Mouse (Mus musculus) megakaryocyte, embryonic 14.5 days (primary cell): ENCODE data around the gene Slc3a2. TPM values are rescaled to one million over a fixed set of nuclear protein-coding genes. Genes with fewer than 3 reads are reported as not detected.
"Not testable (repeated sequence)": the region's sequence is repeated elsewhere in the genome, so short reads cannot be mapped to it uniquely, and the experiment has no call there.

Experiments used
- H3K27me3 ChIP-seq: replicated peaks from 2 replicates; pipeline ENCODE3; 2012; ENCODE audit warnings: inconsistent platforms
- H3K36me3 ChIP-seq: replicated peaks from 2 replicates; pipeline ENCODE3; 2012; ENCODE audit warnings: low read length, inconsistent platforms, mixed read lengths
- H3K4me1 ChIP-seq: 2 replicates; pipeline ENCODE4 v1.6.1; 2012; ENCODE audit warnings: inconsistent platforms
- H3K4me3 ChIP-seq: replicated peaks from 2 replicates; pipeline ENCODE3; 2012; ENCODE audit warnings: moderate library complexity, mild to moderate bottlenecking, inconsistent platforms
- H3K9me3 ChIP-seq: 2 replicates; pipeline ENCODE4 v1.6.1; 2012; ENCODE audit warnings: inconsistent platforms
- FLI1 ChIP-seq: IDR thresholded peaks from 2 replicates; pipeline ENCODE4 v1.6.1; 2012; ENCODE audit warnings: low read length, inconsistent platforms, mixed read lengths
- GATA1 ChIP-seq: IDR thresholded peaks from 3 replicates; pipeline ENCODE4 v1.6.1; 2012; ENCODE audit warnings: mixed read lengths, low read length, inconsistent platforms, borderline replicate concordance
- polyA plus RNA-seq: library from polyadenylated mRNA; stranded (reverse); fragments of >175 nt; gene quantifications from 2 replicates; pipeline ENCODE4 v1.2.3, GENCODE M21; 2012; ENCODE audit warnings: low replicate concordance; ENCODE audit not compliant: insufficient read depth

Gene Slc3a2
- polyA plus RNA-seq, 1 experiment, result 161 TPM

DNA sequence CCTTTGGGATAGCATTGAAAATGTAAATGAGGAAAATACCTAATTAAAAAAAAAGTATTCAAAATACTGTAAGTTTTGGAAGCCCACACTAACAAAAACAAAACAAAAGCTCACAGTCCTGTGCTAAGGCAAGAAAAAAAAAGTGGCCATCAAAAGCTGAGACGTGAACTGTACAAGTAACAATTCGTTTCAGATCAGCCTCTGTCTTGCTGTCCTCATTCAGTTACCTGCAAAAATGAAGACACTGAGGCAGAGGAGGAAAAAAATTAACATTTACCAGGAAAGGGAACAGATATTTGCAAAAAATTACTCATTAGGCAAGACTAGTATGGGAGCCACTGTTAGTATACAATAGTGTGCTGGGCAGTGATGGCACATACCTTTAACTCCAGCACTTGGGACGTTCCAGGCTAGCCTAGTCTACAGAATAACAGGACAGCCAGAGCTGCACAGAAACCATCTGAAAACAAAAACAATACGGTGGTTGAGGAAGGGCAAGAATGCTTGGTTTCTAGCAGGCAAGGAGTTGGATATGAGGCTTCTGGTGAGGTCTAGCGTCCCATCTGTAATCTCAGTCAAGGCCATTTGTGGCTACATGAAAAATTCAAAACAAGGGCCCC, 4.4 kb upstream of the Slc3a2 start:
- no peaks in the 10 kb centered on the region for H3K27me3 ChIP-seq
- H3K9me3 ChIP-seq, result 0 out of 2 replicates have a peak, but pooled peaks cover 2% of the 10 kb centered on the region
- peaks cover 18% of the 10 kb centered on the region for H3K4me1 ChIP-seq
- H3K4me3 ChIP-seq, result no peak overlapping the region
- no peak for TF ChIP-seq GATA1
- TF ChIP-seq FLI1, result no peak
- H3K36me3 ChIP-seq, result peaks cover 32% of the 10 kb centered on the region

- TF ChIP-seq GATA1, result no peak
- Histone ChIP-seq H3K36me3 (peaks cover 32% of the 10 kb centered on the region), H3K9me3 (no peaks in the 10 kb centered on the region), H3K4me1 (peaks cover 24% of the 10 kb centered on the region), H3K4me3 (no peak overlapping the region), H3K27me3 (no peaks in the 10 kb centered on the region)
Observed at GRCm38 (mm10) chr19:8726609-8727390, 3.6 kb upstream of the Slc3a2 start.

GRCm38 (mm10) chr19:8725081-8725613, 2.0 kb upstream of the Slc3a2 start:
- Histone ChIP-seq H3K4me3 (peak overlapping the region; percentile 99), H3K9me3 (no peaks in the 10 kb centered on the region), H3K27me3 (no peaks in the 10 kb centered on the region), H3K36me3 (peaks cover 36% of the 10 kb centered on the region), H3K4me1 (peaks cover 40% of the 10 kb centered on the region)
- TF ChIP-seq GATA1 (no peak), FLI1 (no peak)

- H3K27me3 ChIP-seq, result no peaks in the 10 kb centered on the region
- TF ChIP-seq FLI1 (no peak), GATA1 (no peak)
- peaks cover 37% of the 10 kb centered on the region for H3K36me3 ChIP-seq
- no peaks in the 10 kb centered on the region for H3K9me3 ChIP-seq
- H3K4me1 ChIP-seq, result peaks cover 45% of the 10 kb centered on the region
- H3K4me3 ChIP-seq, result peak overlapping the region; percentile 99
Observed at GRCm38 (mm10) chr19:8724392-8724791, 1.2 kb upstream of the Slc3a2 start.

- no peaks in the 10 kb centered on the region for H3K27me3 ChIP-seq
- peak overlapping the region; percentile 99 for H3K4me3 ChIP-seq
- TF ChIP-seq GATA1 (no peak), FLI1 (no peak)
- H3K36me3 ChIP-seq, result peaks cover 37% of the 10 kb centered on the region
- peaks cover 49% of the 10 kb centered on the region for H3K4me1 ChIP-seq
- H3K9me3 ChIP-seq, result no peaks in the 10 kb centered on the region
Observed at GRCm38 (mm10) chr19:8723574-8724346, 591 bp upstream of the Slc3a2 start.

GRCm38 (mm10) chr19:8722559-8722906, 636 bp downstream of the Slc3a2 start:
- no peaks in the 10 kb centered on the region for H3K27me3 ChIP-seq
- H3K9me3 ChIP-seq, result no peaks in the 10 kb centered on the region
- peak overlapping the region; percentile 99 for H3K4me3 ChIP-seq
- H3K36me3 ChIP-seq, result peaks cover 35% of the 10 kb centered on the region
- H3K4me1 ChIP-seq, result peaks cover 61% of the 10 kb centered on the region
- TF ChIP-seq FLI1 (no peak), GATA1 (no peak)

GRCm38 (mm10) chr19:8722021-8722420, 1.1 kb downstream of the Slc3a2 start:
- H3K4me1 ChIP-seq, result peaks cover 67% of the 10 kb centered on the region
- no peaks in the 10 kb centered on the region for H3K9me3 ChIP-seq
- H3K27me3 ChIP-seq, result no peaks in the 10 kb centered on the region
- peak overlapping the region; percentile 99 for H3K4me3 ChIP-seq
- peaks cover 33% of the 10 kb centered on the region for H3K36me3 ChIP-seq
- no peak for TF ChIP-seq GATA1

DNA sequence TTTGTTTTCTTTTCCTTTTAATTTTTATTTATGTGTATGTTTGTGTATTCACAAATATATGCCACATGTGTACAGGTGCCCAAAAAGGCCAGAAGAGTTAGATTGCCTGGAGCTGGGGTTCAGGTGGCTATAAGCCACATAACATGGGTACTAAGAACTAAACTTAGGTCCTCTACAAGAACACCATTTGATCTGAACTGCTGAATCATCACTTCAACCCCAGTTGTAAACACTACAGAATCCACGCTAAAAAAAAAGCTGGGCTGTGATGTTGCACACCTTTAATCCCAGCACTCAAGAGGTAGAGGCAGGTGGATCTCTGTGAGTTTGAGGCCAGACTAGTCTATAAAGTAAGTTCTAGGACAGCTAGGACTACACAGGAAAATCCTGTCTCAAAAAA, 1.8 kb downstream of the Slc3a2 start:
- H3K4me1 ChIP-seq, result peaks cover 73% of the 10 kb centered on the region
- no peaks in the 10 kb centered on the region for H3K27me3 ChIP-seq
- peaks cover 26% of the 10 kb centered on the region for H3K36me3 ChIP-seq
- no peak for TF ChIP-seq FLI1
- no peak for TF ChIP-seq GATA1
- H3K4me3 ChIP-seq, result peak overlapping the region; percentile 76
- H3K9me3 ChIP-seq, result no peaks in the 10 kb centered on the region

DNA sequence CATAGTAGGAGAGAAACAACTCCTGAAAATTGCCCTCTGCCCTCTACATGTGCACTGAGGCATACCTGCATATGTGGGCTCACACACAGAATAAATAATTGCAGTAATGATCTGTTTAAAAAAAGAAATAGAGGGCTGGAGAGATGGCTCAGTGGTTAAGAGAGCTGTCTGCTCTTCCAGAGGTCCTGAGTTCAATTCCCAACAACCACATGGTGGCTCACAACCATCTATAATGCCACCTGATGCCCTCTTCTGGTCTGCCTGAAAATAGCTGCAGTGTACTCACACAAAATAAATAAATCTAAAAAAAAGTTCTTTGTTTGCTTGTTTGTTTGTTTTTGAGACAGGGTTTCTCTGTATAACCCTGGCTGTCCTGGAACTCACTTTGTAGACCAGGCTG, 4.1 kb downstream of the Slc3a2 start:
- not testable (repeated sequence) for H3K9me3 ChIP-seq, H3K4me3 ChIP-seq, H3K36me3 ChIP-seq, H3K27me3 ChIP-seq
- peaks cover 75% of the 10 kb centered on the region for H3K4me1 ChIP-seq

DNA sequence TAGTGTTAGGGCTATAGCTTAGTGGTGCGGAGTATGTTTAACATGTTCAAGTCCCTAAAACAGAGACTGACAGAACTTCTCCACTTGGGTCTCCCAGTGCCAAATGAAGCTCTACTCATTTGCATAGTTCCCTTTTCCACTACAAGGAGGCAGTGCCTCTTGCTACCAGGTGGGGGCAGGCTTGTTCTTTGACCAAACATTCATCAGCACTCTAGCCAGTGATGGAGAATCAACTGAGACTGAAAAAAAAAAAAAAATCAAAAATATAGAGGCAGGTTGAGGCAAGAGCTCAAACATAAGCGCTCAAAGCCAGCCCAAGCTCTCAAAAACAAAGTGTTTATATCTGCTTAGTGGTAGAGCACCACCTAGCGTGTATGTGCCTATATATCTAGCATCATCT, 4.8 kb downstream of the Slc3a2 start:
- TF ChIP-seq GATA1 (no peak), FLI1 (no peak)
- Histone ChIP-seq H3K4me3 (no peak overlapping the region), H3K4me1 (peaks cover 78% of the 10 kb centered on the region), H3K9me3 (no peaks in the 10 kb centered on the region), H3K36me3 (peaks cover 6% of the 10 kb centered on the region), H3K27me3 (no peaks in the 10 kb centered on the region)
